Mouse (Mus musculus): Measurements from ENCODE around the gene Tmem62. TPM values are rescaled to one million over a fixed set of nuclear protein-coding genes. Genes with fewer than 3 reads are reported as not detected.
"Not testable (repeated sequence)": the region's sequence is repeated elsewhere in the genome, so short reads cannot be mapped to it uniquely, and the experiment has no call there.

Tmem62 gene
- 10 to 100 TPM; 20.6 to 24.9 TPM for total RNA-seq (2021)

DNA sequence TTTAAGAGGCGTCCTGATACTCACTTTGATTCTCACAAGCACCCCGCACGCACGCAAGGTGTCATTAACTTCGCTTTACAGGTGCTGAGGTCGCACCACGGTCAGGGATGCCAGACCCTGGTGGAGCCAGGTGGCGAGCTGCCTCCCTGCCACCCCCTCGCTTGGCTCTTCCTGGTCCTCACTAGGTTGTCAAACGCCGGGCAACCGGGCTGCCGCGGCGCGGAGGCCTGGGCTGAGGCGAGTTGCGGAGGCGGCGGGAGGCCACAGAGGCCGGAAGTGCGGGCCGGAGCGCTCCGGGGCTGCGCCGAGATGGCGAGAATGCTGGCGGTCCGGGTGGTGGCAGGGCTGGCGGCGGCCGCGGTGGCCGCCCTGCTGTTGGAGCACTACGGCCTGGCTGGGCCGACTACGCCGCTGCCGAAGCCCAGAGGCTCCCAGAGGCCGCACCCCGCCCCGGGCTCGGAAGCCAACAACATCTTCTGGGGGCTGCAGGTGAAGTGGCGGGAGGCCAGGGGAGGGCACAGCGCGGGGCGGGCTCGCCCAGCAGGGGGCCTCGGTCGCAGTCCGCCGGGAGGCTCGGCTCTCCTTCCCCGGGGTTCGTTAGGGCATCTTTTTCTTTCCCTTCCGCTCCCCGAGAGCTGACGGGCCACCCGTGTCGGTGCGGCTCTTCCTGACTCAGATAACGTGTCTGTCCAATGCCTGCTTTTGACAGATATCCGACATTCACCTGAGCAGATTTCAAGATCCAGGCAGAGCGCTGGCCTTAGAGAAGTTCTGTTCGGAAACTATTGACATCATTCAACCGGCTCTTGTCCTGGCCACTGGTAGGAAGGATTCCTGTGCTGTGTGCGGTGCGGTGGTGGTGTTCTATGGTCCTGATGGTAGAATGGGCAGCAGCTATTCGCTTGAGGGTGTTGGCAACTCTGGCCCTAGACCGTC is at the start of gene Tmem62:
Tmem62 (plus strand) TSS at position 28 of the 936 bp plus-strand sequence.
- peak; percentile 15 to 71 for DNase-seq (ENCODE audit: extremely low spot score in 1 of 2, low spot score in 2 of 2)
- intact Hi-C loops (cut with DNase I) = no loop called here

GRCm38 (mm10) chr2:120933038-120933437 is 43.8 kb upstream of the Tmem62 start:
- no peak for DNase-seq (ENCODE audit: extremely low spot score in 1 of 2, low spot score in 2 of 2)
- intact Hi-C loops (cut with DNase I) = no loop called here

DNA sequence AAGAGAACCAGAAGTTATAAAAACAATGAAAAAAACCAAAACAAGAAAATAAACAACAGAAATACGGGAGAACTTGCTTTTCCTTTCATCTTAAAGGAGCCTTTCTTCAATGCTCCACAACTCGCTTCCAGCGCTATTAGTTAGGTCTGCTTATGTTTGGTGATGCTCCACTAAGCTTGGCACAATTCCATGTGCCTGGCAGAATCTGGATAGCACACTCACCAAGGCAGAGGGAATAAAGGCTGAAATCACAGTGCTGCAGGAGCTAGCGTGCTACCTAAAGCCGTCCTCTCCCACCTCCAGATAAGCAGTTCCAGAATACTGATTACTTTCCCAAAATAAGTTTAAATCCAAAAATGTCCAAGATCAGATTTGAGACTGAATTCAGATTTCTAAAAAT is 25.6 kb upstream of the Tmem62 start:
- DNase-seq (ENCODE audit: extremely low spot score in 1 of 2, low spot score in 2 of 2) = peak; percentile 8 to 20
- intact Hi-C loops (cut with DNase I) = no loop called here

GRCm38 (mm10) chr2:120952176-120952938 is 24.5 kb upstream of the Tmem62 start:
- no peak for DNase-seq (ENCODE audit: extremely low spot score in 1 of 2, low spot score in 2 of 2)
- intact Hi-C loops (cut with DNase I) = no loop called here

DNA sequence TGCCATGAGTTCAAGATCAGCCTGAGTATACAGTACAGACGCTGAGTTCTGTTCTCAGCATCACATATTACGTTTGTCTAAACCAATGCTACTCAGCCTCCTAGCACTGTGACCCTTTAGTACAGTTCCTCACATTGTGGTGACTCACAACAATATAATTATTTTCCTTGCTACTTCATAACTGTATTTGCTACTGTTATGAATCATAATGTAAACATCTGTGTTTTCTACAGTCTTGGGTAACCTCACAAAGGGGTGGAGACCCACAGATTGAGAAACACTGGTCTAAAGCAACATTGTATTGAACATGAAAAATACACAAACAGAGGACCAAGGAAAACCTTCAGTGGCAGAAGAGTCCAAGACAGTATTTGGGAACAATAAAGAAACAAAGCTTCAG is 17.5 kb upstream of the Tmem62 start:
- intact Hi-C loops (cut with DNase I) = no loop called here
- DNase-seq (ENCODE audit: extremely low spot score in 1 of 2, low spot score in 2 of 2) = no peak

DNA sequence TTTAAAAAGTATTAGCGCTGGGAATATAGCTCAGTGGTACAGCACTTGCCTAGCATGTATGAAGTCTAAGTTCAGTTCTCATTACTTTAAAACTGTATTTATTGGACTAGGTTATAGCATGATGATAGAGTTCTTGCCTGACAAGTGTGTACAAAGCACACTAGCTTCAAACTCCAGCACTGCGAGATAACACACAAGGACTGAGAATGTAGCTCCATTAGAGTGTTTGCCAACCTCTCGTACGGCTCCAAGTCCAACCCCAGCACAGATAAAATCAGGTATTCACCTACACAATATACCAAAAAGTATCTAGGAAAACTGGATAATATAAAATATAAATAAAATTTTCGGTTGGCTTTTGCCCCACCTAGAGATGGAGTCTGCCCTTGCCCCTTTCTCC is 17.0 kb upstream of the Tmem62 start:
- intact Hi-C loops (cut with DNase I) = no loop called here

DNA sequence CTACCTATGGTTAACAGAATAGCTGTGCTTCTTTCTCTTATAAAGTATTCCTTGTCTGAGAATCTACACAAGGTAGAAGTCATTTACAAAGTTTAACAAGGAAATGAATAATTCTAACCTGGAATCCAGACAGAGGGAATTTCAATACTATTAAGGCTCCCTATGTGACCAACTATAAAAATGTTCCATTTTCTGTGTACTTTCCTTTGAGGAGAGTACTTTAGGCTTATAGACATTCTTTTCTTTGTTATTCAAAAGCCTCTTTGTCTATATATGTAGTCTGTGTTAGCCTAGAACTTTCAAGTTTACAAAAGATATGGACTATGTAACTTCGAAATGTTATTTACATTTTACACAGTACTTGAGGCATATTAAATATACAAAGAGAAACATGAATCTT is 16.6 kb upstream of the Tmem62 start:
- DNase-seq (ENCODE audit: extremely low spot score in 1 of 2, low spot score in 2 of 2) = no peak
- intact Hi-C loops (cut with DNase I) = no loop called here

More for the DNA sequence above, 17.0 kb upstream of the Tmem62 start:
- DNase-seq (ENCODE audit: extremely low spot score in 1 of 2, low spot score in 2 of 2) = no peak

DNA sequence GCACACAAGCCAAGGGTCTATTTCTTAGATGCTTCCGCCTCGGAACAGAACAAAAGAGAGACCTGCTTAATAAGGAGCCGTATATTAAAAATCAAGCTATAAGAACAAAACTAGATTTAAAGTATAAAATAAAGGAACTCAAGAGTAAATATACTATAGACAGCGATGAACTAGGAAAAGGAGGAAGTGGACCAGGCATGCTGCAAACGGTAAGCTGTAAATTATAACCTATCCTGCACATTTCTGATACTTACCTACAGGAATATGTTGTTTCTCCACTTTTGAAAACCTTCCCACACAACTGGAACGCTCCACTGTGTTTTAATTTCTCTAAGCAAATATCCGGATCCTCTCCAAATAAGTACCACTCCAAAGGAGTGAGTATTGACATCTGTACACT is 13.7 kb upstream of the Tmem62 start:
- DNase-seq (ENCODE audit: extremely low spot score in 1 of 2, low spot score in 2 of 2) = no peak
- intact Hi-C loops (cut with DNase I) = no loop called here

DNA sequence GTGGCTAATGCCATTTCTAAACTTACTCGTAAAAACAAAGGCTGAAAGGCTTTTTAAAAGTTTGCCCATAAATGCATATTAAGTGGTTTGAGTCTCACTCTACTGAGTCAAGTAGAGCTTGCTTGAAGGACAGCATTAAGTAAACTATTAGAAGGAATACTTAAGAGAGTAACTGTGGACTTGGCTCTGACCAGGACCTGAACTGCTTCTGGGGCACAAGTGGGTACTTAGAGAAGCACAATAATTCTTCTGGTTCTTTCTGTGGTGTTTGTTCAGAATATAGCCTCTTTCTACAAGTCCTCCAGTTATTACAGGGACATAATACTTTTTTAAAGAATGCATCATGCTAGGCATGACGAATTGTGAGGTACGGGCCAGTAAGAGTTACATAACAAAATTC is 11.3 kb upstream of the Tmem62 start:
- no peak for DNase-seq (ENCODE audit: extremely low spot score in 1 of 2, low spot score in 2 of 2)
- intact Hi-C loops (cut with DNase I) = no loop called here

DNA sequence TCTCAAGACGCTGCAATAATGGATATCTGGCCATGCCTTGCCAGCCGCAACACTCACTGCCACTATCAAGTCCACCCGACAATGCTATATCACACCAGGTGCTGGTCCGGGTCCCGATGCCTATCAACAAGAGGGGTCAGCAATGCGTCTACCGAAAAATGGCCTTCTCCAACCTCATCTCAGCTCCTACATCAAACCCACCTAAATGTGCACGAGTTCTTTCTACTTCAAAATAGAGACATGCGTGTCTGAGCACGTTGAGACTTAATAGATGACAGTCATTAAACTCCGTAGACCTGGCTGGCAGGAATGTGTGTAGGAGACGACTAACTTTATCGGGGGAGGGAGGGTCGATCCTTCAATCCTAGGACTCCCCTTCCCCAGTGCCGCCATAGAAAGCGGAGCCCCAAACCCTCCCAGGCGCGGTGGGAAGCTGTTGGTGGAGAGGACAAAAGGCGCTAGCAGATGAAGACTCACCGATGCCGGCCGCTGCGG is 6.7 kb upstream of the Tmem62 start:
- peak in 1 of 2 experiments; percentile 9 for DNase-seq (ENCODE audit: extremely low spot score in 1 of 2, low spot score in 2 of 2)
- intact Hi-C loops (cut with DNase I) = no loop called here

- peak; percentile 84 to 93 for DNase-seq (ENCODE audit: extremely low spot score in 1 of 2, low spot score in 2 of 2)
- intact Hi-C loops (cut with DNase I) = no loop called here
These were observed 6.2 kb upstream of the Tmem62 start, which contains the start of gene Ubr1 for GRCm38 (mm10) chr2:120970559-120971080. TSS of gene Ubr1 (minus strand) at chr2:120970715.

DNA sequence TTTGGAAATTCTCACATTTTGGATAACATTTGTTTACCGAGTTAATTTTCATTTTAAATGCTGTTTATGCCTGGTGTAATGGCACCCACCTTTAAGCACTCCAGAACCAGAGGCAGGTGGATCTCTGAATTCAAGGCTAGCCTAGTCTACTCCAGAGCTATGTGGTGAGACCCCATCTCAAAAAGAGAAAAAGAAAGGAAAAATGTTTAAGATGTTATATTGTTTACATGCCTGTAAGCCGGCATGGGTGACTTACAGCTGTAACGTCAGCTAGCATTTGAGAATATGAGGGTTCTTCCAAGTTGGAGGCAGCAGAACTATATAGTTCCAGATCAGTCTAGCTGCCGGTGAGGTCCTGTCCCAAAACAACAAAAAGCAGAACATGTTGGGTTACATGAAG is 5.1 kb upstream of the Tmem62 start:
- intact Hi-C loops (cut with DNase I) = no loop called here

DNA sequence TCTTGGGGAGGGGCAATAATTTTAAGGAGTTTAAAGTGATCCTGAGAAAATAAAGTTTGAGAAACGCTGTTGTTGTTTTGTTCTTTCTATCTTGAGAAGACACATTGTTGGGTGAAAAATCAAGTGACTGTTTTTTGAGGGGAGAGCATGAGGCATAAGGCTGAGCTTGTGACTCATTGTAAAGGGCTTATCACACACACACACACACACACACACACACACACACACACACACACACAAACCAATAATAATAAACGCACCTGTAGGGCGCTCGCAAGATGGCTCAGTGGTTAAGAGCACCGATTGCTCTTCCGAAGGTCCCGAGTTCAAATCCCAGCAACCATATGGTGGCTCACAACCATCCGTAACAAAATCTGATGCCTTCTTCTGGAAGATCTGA is 4.6 kb upstream of the Tmem62 start:
- DNase-seq (ENCODE audit: extremely low spot score in 1 of 2, low spot score in 2 of 2); intact Hi-C loops (cut with DNase I): not testable (repeated sequence)

More for the DNA sequence above, 5.1 kb upstream of the Tmem62 start:
- no peak for DNase-seq (ENCODE audit: extremely low spot score in 1 of 2, low spot score in 2 of 2)

DNA sequence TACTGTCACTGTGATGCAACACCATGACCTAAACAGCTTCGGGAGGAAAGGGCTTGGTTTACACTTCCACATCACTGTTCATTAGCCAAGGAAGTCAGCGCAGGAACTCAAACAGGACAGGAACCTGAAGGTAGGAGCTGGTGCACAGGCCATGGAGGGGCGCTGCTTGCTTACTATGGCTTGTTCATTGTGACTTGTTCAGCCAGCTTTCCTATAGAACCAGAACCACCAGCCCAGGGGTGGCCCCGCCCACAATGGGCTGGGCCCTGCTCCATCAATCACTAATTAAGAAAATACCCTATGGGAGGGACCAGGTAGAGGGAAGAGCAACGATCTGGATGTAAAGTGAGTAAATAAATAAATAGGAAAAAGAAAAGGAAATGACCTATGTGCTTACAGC is 3.9 kb upstream of the Tmem62 start:
- intact Hi-C loops (cut with DNase I) = no loop called here

GRCm38 (mm10) chr2:120976308-120976707 is 509 bp upstream of the Tmem62 start:
- no peak for DNase-seq (ENCODE audit: extremely low spot score in 1 of 2, low spot score in 2 of 2)
- intact Hi-C loops (cut with DNase I) = no loop called here

More for the DNA sequence above, 3.9 kb upstream of the Tmem62 start:
- peak in 1 of 2 experiments; percentile 23 for DNase-seq (ENCODE audit: extremely low spot score in 1 of 2, low spot score in 2 of 2)

GRCm38 (mm10) chr2:120977926-120978692 is 1.3 kb downstream of the Tmem62 start:
- intact Hi-C loops (cut with DNase I) = no loop called here
- DNase-seq (ENCODE audit: extremely low spot score in 1 of 2, low spot score in 2 of 2) = no peak

GRCm38 (mm10) chr2:120978693-120979037 is 1.8 kb downstream of the Tmem62 start:
- intact Hi-C loops (cut with DNase I) = no loop called here

GRCm38 (mm10) chr2:120979819-120980218 is 3.0 kb downstream of the Tmem62 start:
- intact Hi-C loops (cut with DNase I) = no loop called here
- DNase-seq (ENCODE audit: extremely low spot score in 1 of 2, low spot score in 2 of 2) = no peak

More at GRCm38 (mm10) chr2:120978693-120979037, 1.8 kb downstream of the Tmem62 start:
- no peak for DNase-seq (ENCODE audit: extremely low spot score in 1 of 2, low spot score in 2 of 2)

- intact Hi-C loops (cut with DNase I) = no loop called here
- DNase-seq (ENCODE audit: extremely low spot score in 1 of 2, low spot score in 2 of 2) = no peak
These were observed 4.0 kb downstream of the Tmem62 start for GRCm38 (mm10) chr2:120980861-120981260.

Data from left cerebral cortex, postnatal 10 days (tissue).